Mouse (Mus musculus): ENCODE measurements around the gene Mtfp1. TPM values are rescaled to one million over a fixed set of nuclear protein-coding genes. Genes with fewer than 3 reads are reported as not detected.

The Mtfp1 gene
- total RNA-seq, 2 experiments from 2014 or later = 52.1 to 53.4 TPM

DNA sequence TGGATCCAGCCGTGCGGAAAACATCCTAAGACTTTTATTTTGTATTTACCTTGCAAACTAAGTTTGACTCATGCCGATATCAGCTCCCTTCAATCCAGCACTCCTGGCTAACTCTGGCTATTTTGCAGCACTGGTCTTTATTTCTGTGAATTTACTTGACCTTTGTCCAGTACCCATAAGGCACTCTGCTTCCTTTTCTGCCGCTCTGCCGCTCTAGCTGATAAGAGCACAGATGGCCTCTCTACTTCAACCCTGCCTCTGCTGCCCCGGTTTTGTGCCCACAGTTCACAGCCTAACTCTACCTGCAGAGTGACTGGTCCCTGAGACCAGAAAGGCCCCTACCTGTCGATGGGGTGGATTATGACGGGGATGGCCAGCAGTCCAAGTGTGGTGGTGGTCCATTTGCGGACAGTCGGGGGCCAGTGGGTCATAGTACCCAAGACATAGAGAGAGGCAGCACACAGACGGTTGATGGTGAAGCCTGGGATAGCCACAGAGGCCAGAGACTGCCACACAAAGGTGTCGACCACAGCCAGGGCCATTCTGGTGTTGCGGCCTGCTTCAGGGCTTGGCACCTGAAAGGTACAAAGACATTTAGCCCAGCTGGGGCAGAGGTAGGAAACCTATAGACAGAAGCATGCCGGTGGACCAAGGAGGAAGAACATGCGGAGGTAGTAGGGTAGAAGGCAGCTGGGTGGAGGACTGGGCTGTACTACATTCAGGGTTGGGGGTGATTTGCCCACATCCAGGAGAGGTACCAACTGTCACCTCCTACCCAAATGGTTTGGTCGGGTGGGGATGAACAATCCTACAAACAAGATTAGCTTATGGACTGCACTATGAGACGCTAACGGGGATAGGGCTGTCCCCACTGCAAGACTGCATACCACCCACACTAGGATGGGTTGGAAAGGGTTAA is 1.5 kb downstream of the Mtfp1 start:
- intact Hi-C loops (cut with DNase I) = loop anchor here (2.0 kb wide), 1 partner anchor 29 kb away; the partner anchor contains the start of gene Sec14l2
- no peak for DNase-seq

DNA sequence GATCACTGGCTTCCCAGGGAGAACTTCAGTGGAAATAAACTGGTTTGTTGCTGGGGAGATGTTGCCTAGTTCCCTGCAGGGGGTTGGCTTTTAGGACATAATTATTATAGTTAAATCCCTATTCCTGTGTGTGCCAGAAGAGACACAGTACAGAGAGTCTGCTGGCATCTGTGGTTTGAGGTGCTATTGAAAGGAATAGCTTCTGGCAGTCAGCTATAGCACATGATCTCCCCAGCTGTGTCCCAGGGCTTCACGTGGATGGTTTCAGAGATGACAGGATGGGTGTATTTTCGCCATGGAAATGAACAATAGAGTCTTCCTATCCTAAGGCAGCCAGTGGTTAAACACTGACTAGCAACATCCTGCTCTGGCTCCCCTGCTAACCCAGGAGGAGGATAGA is 8.0 kb downstream of the Mtfp1 start:
- intact Hi-C loops (cut with DNase I) = no loop called here
- DNase-seq = no peak

GRCm38 (mm10) chr11:4086246-4086645 is 9.0 kb downstream of the Mtfp1 start:
- intact Hi-C loops (cut with DNase I) = no loop called here
- DNase-seq = no peak

DNA sequence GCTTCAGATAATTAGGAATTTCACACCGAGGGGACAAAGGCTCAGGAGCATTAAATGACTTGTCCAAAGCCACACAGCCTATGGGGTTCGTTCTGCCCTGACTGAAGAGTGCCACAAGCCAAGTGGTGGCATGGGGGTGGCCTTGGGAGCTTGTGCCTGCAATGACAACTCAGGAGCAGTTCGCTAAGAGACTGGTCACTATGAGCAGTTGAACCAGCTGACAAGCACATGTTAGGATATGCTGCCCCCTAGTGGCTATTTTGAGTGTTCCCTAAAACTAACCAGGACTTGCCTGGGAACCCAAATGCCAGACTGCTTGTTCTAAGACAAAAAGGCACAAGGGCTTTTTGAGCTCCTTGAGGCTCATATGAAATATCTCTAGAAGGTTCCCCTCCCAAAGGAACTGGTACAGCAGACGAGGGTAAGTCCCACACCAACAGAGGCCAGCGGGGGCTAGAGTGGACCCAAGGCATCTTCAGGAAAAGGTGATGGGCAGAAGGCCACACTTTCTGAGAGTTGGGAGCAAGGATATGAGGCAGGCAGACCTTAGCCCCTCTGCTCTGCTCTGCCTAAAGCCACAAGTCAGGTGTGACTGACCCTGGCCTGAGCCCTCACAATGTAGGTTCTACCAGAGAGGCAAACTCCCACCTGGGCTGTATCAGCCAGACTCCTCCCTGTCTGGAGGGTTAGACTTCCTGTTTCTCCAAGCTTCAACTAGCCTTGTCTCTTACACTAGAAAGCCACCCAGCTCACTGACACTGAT is 11.7 kb downstream of the Mtfp1 start:
- intact Hi-C loops (cut with DNase I) = loop anchor here (1.0 kb wide), 1 partner anchor 82 kb away; no protein-coding TSS in a partner anchor
- DNase-seq = no peak

GRCm38 (mm10) chr11:4080219-4080618 is 15.0 kb downstream of the Mtfp1 start:
- peak in 1 of 2 experiments; percentile 21 for DNase-seq
- intact Hi-C loops (cut with DNase I) = loop anchor here (2.0 kb wide), 1 partner anchor 27 kb away; no protein-coding TSS in a partner anchor

GRCm38 (mm10) chr11:4078267-4078933 is 16.8 kb downstream of the Mtfp1 start:
- no peak for DNase-seq

DNA sequence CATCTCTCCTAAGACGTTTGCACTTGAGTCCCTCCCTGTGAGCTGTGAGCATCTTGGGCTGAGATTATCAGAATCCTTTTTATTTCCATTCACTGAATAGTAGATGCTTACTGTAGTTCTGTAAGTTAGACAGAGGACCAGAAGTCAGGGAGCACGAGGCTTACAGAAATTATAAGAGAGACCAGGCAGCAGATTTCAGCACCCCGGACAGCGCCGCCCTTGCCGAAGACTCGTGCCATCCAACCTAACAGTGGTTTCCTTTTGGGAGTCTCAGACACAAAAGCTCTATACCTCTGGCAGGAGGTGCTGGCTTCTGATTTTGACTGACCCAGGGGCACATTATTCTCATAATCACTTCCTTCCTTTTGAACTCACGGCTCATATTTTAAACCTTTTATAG is 18.6 kb downstream of the Mtfp1 start:
- intact Hi-C loops (cut with DNase I) = no loop called here
- peak in 1 of 2 experiments; percentile 18 for DNase-seq

More at GRCm38 (mm10) chr11:4078267-4078933, 16.8 kb downstream of the Mtfp1 start:
- intact Hi-C loops (cut with DNase I) = loop anchor here (2.0 kb wide), 1 partner anchor 34 kb away; no protein-coding TSS in a partner anchor

DNA sequence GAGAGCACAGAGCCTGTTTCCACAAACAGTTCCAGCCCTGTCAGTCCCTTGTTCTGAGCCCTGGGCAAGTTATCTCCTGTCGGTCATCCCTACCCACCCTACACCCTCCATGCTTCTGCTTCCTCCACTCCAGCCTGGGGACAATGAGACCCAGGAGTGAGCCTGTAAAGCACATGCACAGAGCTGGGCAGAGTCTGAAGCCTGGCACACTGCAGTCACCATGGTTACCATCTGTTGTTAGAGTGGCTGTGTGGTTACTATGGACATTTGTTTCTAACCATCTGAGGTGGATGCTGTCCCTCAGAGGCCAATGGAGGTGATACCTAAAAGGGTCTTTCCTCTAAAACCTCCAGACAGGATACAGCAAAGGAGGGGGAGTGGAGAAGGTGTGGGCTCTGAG is 25.6 kb downstream of the Mtfp1 start:
- intact Hi-C loops (cut with DNase I) = no loop called here

GRCm38 (mm10) chr11:4064627-4065122 is 30.6 kb downstream of the Mtfp1 start, which contains the start of gene Sec14l3:
Gene Sec14l3, plus strand, starts transcription at chr11:4064841.
- no peak for DNase-seq
- intact Hi-C loops (cut with DNase I) = no loop called here

More for the DNA sequence above, 25.6 kb downstream of the Mtfp1 start:
- DNase-seq = no peak

DNA sequence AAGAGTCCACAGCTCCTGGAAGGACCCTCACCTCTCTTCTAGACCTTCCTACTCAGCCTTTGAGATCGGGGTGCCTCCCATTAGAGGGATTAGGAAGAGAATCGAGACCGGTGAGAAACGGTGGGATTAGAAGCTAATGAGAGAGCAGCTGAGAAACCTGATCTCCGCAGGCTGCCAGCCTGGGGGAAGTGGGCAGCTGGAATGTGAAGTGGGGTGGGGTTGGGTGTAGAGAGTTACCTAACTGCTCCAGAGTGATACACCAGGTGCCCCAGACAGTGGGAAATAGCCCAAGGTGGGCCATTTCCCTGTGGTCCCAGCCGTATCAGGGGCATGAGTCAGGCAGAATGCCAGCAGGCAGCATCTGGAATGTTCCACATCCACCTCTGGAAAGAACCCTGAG is 32.3 kb downstream of the Mtfp1 start:
- intact Hi-C loops (cut with DNase I) = no loop called here
- no peak for DNase-seq

- no peak for DNase-seq
- intact Hi-C loops (cut with DNase I) = no loop called here
Measured at GRCm38 (mm10) chr11:4062523-4062922, 32.7 kb downstream of the Mtfp1 start.

DNA sequence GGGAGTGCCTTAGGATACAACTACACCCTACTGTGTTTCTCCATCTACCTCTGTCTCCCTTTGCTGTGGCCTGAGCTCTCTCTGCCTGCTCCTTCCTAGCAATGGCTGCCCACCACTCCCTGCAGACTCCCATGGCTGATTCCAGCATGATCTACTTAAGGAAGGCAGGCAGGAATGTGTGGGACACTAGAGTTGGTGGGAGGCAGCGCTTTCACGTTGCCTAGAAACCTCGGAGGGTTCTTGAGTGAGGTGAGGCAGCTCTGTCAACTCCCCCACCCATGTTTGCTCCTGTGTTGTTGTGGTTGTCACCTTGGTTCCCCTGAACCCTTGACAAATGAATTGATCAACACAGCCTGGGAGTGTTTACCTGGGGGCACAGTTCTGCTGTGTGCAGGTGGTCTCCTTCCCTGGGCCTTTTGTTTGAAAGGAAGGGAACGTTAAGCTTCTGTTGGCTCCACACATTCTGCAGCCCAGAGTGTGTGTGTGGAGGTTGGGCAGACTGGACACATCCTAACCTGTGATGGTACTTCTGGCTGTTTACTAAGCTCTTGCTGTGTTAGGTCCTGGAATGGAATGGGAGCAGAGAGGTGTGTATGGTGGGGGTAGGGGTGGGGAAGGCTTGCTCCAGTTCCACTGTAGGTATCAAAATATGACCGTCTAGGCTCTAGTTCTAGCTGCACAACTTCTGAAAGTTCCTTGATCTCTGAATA is 34.2 kb downstream of the Mtfp1 start:
- DNase-seq = no peak
- intact Hi-C loops (cut with DNase I) = no loop called here

- intact Hi-C loops (cut with DNase I) = loop anchor here (2.0 kb wide), 1 partner anchor 27 kb away; no protein-coding TSS in a partner anchor
- peak; percentile 30 to 48 for DNase-seq
Measured at GRCm38 (mm10) chr11:4053586-4053985, 41.7 kb downstream of the Mtfp1 start.

GRCm38 (mm10) chr11:4048438-4048837 is 46.8 kb downstream of the Mtfp1 start:
- intact Hi-C loops (cut with DNase I) = no loop called here
- no peak for DNase-seq

GRCm38 (mm10) chr11:4047766-4048165 is 47.5 kb downstream of the Mtfp1 start:
- intact Hi-C loops (cut with DNase I) = no loop called here
- no peak for DNase-seq

- no peak for DNase-seq
- intact Hi-C loops (cut with DNase I) = no loop called here
Measured at GRCm38 (mm10) chr11:4046526-4046925, 48.7 kb downstream of the Mtfp1 start.

DNA sequence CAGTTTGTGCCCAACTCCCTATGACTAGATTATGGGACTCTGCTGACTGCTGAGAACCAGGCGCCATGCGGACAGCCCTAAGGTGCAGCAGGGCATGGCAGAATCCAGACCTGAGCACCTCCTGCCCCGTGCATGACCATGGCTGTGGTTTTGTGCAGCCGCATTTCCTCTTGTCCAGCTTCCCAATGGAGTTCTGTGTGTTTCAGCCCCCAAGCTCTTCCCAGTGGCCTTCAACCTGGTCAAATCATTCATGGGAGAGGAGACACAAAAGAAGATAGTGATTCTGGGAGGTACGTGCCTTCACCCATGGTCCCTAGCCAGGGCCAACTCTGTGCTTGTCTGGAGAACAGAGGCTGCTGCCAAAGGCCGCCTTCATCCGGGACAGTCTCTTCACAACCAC is 52.2 kb downstream of the Mtfp1 start:
- intact Hi-C loops (cut with DNase I) = no loop called here
- DNase-seq = no peak

Data from gastrocnemius, postnatal 36 days (tissue).